Mouse (Mus musculus) ES-Bruce4 (cell line): ENCODE data around the gene Grk3.

Experiments used
- CTCF ChIP-seq: IDR thresholded peaks from one replicate; pipeline ENCODE4 v1.8.1; 2011; ENCODE audit warnings: low read depth, low read length
- EP300 ChIP-seq: IDR thresholded peaks from 2 replicates; pipeline ENCODE4 v1.6.1; 2011; ENCODE audit warnings: low read depth, low read length; ENCODE audit not compliant: insufficient read depth

GRCm38 (mm10) chr5:113006997-113007396, 8.6 kb downstream of the Grk3 start:
- TF ChIP-seq CTCF: no peak
- no peak for TF ChIP-seq EP300
